Mouse (Mus musculus) small intestine, adult 2 months (tissue): ENCODE measurements around the gene Sall4. TPM values are rescaled to one million over a fixed set of nuclear protein-coding genes. Genes with fewer than 3 reads are reported as not detected.

Experiments used
- H3K27ac ChIP-seq: fragments of 200-500 bp; 2 replicates; pipeline ENCODE4 v1.5.1; 2012; ENCODE audit warnings: low read depth, low read length, control low read depth, inconsistent platforms; ENCODE audit not compliant: insufficient read depth
- H3K27me3 ChIP-seq: fragments of 200-500 bp; 2 replicates; pipeline ENCODE4 v1.6.1; 2012; ENCODE audit warnings: mild to moderate bottlenecking, moderate library complexity, low read length, inconsistent platforms; ENCODE audit not compliant: control insufficient read depth, insufficient read depth
- H3K36me3 ChIP-seq: fragments of 200-500 bp; 2 replicates; pipeline ENCODE4 v1.6.1; 2012; ENCODE audit warnings: mild to moderate bottlenecking, low read length, control low read depth, inconsistent platforms; ENCODE audit not compliant: control insufficient read depth, insufficient read depth
- H3K4me1 ChIP-seq: fragments of 200-500 bp; 2 replicates; pipeline ENCODE4 v1.6.1; 2012; ENCODE audit warnings: low read length, inconsistent platforms, mixed read lengths; ENCODE audit not compliant: control insufficient read depth, insufficient read depth, insufficient read length
- H3K4me3 ChIP-seq: fragments of 200-500 bp; 2 replicates; pipeline ENCODE4 v1.5.1; 2012; ENCODE audit warnings: low read depth, mild to moderate bottlenecking, control low read depth, inconsistent platforms, low read length, moderate library complexity
- CTCF ChIP-seq: fragments of 200-500 bp; IDR thresholded peaks from 2 replicates; pipeline ENCODE4 v1.5.1; 2012; ENCODE audit warnings: low read depth, mild to moderate bottlenecking, control low read depth, inconsistent platforms, low read length, moderate library complexity, mixed read lengths; ENCODE audit not compliant: insufficient replicate concordance, insufficient read length; ENCODE audit errors: extremely low read depth
- POLR2A ChIP-seq: fragments of 200-500 bp; IDR thresholded peaks from 2 replicates; pipeline ENCODE4 v1.6.1; 2012; ENCODE audit warnings: low read depth, mild to moderate bottlenecking, control low read depth, inconsistent platforms, low read length, moderate library complexity
- WGBS: fragments of 180-500 bp; shearing (Covaris S2); methylation state at CpG from one replicate; pipeline ENCODE4 v1.1.7; 2018; 5-methylcytosine and 5-hydroxymethylcytosine counted together
- polyA plus RNA-seq: library from polyadenylated mRNA; depleted of rRNA; stranded (reverse); fragments of >200 nt; gene quantifications from 2 replicates; pipeline ENCODE4 v1.2.3, GENCODE M21; 2012

The Sall4 gene
- polyA plus RNA-seq, 1 experiment: 0.13 TPM

DNA sequence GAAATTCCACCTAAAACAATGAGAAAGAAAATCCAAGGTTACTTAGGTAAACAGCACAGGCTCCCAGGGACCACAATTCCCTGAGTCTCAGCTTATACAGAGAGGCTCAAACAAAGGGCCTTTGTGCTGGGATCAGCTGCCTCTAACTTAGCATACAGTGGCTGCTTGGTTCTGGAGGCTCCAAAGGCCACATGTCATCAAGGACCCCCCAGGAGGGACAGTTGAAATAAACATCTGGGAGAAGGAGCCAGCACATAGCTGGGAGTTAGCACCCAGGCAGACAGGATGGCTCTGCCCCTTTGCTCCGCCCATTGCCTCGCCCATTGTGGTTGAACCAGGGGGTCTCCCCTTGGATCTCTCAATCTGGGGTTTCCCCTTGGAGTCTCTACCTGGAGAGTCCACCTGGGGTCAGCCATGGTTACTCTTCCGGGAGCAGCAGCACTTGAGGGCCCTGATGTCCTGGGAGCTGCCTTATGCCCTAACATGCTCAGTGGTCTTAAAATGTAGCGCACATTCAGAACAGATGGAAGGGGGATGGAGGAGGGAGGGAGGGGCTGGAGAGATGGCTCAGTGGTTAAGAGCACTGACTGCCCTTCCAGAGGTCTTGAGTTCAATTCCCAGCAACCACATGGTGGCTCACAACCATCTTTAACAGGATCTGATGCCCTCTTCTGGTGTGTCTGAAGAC, 23.5 kb upstream of the Sall4 start:
- Histone ChIP-seq H3K27me3 (no peaks in the 10 kb centered on the region), H3K4me3 (no peak overlapping the region), H3K27ac (no peak overlapping the region), H3K36me3 (no peaks in the 10 kb centered on the region), H3K4me1 (no peaks in the 10 kb centered on the region)
- no peak for TF ChIP-seq CTCF
- no peak for TF ChIP-seq POLR2A
- 74% methylated on average over 4 of the region's 4 CpGs for WGBS

DNA sequence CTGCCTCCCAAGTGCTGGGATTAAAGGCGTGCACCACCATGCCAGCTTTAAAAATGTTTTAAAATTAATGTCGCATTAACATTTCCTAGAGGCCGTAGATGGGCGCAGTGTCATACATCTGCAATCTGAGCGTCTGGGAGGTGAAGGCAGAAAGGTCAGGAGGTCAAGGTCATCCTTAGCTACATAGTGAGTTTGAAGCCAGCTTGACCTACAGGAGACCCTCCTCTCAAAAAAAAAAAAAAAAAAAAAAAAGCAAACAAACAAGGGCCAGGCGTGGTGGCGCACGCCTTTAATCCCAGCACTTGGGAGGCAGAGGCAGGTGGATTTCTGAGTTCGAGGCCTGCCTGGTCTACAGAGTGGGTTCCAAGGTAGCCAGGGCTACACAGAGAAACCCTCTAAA, 18.4 kb upstream of the Sall4 start:
- H3K36me3 ChIP-seq: no peaks in the 10 kb centered on the region
- H3K4me3 ChIP-seq: no peak overlapping the region
- WGBS: 87% methylated on average over 9 of the region's 9 CpGs
- H3K27me3 ChIP-seq: no peaks in the 10 kb centered on the region
- H3K4me1 ChIP-seq: no peaks in the 10 kb centered on the region
- no peak overlapping the region for H3K27ac ChIP-seq
- TF ChIP-seq POLR2A: no peak
- no peak for TF ChIP-seq CTCF

DNA sequence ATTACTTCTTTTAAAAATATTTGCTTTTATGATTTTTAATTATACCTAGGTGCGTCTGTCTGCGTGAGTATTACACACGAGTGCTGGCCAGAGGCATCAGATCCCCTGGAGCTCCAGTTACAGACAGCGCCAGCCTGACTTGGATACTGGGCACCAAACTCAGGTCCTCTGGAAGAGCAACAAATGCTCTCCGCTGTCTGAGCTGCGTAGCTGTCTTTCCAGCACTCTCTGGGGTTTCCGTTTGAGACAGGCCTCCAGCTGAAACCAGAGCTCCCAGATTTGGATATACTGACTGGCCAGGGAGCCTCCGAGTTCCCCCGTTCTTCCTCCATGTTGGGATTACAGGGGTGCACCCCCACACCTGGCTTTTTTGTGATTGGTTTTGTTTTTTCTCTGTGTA, 12.9 kb upstream of the Sall4 start:
- H3K4me3 ChIP-seq: no peak overlapping the region
- TF ChIP-seq CTCF (no peak), POLR2A (no peak)
- no peaks in the 10 kb centered on the region for H3K36me3 ChIP-seq
- H3K27ac ChIP-seq: no peak overlapping the region
- H3K27me3 ChIP-seq: no peaks in the 10 kb centered on the region
- 67% methylated on average over 9 of the region's 9 CpGs for WGBS
- no peaks in the 10 kb centered on the region for H3K4me1 ChIP-seq

DNA sequence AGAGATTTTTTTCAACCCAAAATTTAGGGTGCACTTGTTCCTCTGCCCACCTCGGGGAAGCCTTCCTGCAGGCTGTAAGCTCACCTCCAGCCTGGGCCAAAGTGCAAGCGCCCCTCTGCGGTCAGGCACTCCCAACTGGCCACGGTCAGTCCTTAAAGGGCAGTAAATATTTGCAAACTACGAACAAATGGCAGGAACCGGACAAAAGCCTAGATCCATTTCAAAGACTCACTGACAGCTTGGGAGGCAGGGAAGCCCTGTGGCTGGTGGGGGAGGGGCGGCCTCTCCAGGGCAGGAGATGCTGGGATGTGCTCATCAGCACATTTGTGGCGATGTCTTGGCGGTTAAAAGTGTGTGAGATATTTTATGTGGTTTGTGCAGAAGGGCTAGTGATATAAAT, 12.3 kb upstream of the Sall4 start:
- no peaks in the 10 kb centered on the region for H3K36me3 ChIP-seq
- 45% methylated on average over 9 of the region's 9 CpGs for WGBS

DNA sequence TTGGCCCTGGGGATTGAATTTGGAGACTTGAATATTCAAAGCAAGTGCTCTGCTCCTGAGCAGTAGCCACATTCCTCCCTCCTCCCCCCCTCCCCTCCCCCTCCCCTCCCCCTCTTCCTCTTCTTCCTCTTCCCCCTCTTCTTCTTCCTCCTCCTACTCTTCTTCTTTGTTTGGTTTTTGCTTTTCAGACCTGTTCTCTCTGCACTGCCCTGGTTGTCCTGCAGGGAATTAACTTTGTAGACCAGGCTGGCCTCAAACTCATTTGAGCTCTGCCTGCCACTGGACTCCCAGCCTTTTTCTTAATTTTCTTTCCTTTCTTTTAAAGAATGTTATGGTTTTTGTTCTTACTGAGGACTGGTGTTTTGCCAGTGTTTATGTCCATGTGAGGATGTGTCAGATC, 9.7 kb upstream of the Sall4 start:
- Histone ChIP-seq H3K27ac (no peak overlapping the region), H3K27me3 (no peaks in the 10 kb centered on the region), H3K4me3 (no peak overlapping the region), H3K4me1 (no peaks in the 10 kb centered on the region), H3K36me3 (no peaks in the 10 kb centered on the region)
- no peak for TF ChIP-seq POLR2A
- TF ChIP-seq CTCF: no peak

More for the DNA sequence above, 12.3 kb upstream of the Sall4 start:
- TF ChIP-seq POLR2A (no peak), CTCF (no peak)
- Histone ChIP-seq H3K4me3 (no peak overlapping the region), H3K27ac (no peak overlapping the region), H3K27me3 (no peaks in the 10 kb centered on the region), H3K4me1 (no peaks in the 10 kb centered on the region)

DNA sequence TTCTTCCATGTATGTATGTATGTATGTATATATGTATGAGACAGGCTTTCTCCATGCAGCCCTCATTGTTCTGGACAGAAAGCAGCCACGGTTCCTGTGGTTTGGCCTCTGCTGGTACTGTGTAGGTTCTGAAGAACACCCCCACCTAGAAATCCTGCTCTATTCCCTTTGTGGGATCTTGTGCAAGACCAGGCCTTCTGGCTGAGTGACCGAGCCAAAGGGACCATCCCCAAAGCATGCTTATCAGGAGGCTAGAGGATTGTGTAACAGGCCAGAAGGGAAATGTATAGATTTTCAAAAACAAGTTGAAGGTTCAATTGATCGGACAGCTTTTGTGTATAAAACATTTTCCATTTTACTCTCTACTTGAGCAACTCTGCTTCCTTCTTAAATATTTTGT, 8.5 kb upstream of the Sall4 start:
- TF ChIP-seq CTCF (no peak), POLR2A (no peak)
- H3K27me3 ChIP-seq: no peaks in the 10 kb centered on the region; the same call in 1 of the 2 replicates
- H3K4me3 ChIP-seq: no peak overlapping the region
- no peaks in the 10 kb centered on the region for H3K4me1 ChIP-seq
- no peaks in the 10 kb centered on the region for H3K36me3 ChIP-seq
- WGBS: 65% methylated on average over 3 of the region's 3 CpGs
- no peak overlapping the region for H3K27ac ChIP-seq

DNA sequence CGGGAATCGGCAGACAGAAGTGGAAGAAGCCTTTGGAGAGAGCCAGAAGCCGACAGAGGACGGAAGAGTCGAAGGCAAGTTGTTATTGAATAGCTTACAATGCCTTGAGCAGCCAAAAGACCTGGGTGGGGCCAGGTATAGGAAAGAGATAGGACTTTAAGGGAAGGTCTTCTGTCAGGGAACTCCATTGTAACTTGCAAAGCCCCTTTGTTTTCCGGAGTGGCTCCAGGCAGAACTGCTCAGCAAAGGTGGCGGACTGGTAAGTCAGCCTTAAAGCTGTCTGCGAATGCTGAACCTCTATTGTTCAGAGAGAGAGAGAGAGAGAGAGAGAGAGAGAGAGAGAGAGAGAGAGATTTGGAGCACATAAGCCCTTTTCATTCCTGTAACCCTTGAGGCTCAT, 1.5 kb upstream of the Sall4 start:
- H3K4me3 ChIP-seq: no peak overlapping the region
- 52% methylated on average over 8 of the region's 8 CpGs for WGBS
- TF ChIP-seq POLR2A (no peak), CTCF (no peak)
- no peaks in the 10 kb centered on the region for H3K36me3 ChIP-seq
- H3K27me3 ChIP-seq: peaks cover 38% of the 10 kb centered on the region
- no peak overlapping the region for H3K27ac ChIP-seq
- H3K4me1 ChIP-seq: peaks cover 2% of the 10 kb centered on the region; the same call in 1 of the 2 replicates
